Comparison of ENCODE assay signal across 19 mouse cellular contexts in the genomic region with DNA sequence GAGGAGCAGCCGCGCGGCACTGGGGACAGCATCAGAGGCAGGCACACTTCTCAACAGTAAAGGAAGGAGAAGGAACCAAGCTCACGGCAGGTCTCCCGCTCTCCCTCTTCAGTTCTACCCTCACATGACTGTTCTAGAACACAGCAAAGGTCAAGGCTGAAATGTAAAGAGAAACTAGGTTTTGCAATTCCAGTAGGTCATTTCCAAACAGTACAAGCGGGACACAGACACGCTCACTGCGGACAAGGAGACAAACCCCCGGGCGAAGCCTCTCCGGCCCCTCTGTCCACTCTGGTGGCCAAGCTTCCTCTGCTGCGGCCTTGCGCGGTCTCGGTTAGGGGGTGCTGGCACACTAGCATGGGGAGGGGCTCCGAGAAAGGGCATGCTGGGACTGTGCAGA. TPM values are rescaled to one million over a fixed set of nuclear protein-coding genes. Genes with fewer than 3 reads are reported as not detected.
A peak's percentile ranks its signal among the peaks of the same experiment; 100 is the strongest.
DNase-seq lines count a peak whose midpoint lies in the region; ATAC-seq and TF ChIP-seq lines count a peak whose summit lies in the region.
"Had no signal": no experiment of that assay in that cellular context is flagged by ENCODE, and none has a peak within 500 bp of the region (broad histone marks: within the 10 kb centered on the region; RNA-seq: fewer than 3 reads in every experiment).

No protein-coding gene starts in this region.

- peaks cover 86% of the 10 kb centered on the region for H3K4me1 ChIP-seq in megakaryocyte, embryonic 14.5 days
- peaks cover 38% of the 10 kb centered on the region for H3K4me1 ChIP-seq in liver, embryonic 16.5 days (ENCODE audit: control insufficient read depth, low read depth, low read length)

- intact Hi-C loops in gastrocnemius, adult 2 months (cut with DNase I), result no loop called here

- H3K4me3 ChIP-seq in gastrocnemius, adult 2 months, result peak overlapping the region; percentile 24; the same call in 1 of the 2 replicates
- peak overlapping the region; percentile 59 for H3K4me3 ChIP-seq in megakaryocyte, embryonic 14.5 days (replicated peaks)
- H3K4me3 ChIP-seq in liver, embryonic 16.5 days (ENCODE audit: low read depth, low read length), result no peak overlapping the region
- H3K4me3 ChIP-seq: heart, embryonic 10.5 days; hindbrain, embryonic 15.5 days had no signal

- DNase-seq in gastrocnemius, adult 2 months, result peak; percentile 41
- DNase-seq in gastrocnemius, adult 18-20 months (ENCODE audit: low spot score), result no peak
- no peak for DNase-seq in embryo, embryonic 10.5 days (ENCODE audit: low spot score)
- DNase-seq in urinary bladder, postnatal 4 days (ENCODE audit: low spot score in 2 of 2), result no peak
- no peak for DNase-seq in kidney, postnatal 10 days
- DNase-seq: embryo, embryonic 11 days; forebrain, postnatal 0 days; gastrocnemius, postnatal 10 days; kidney, adult 18-20 months; kidney, postnatal 4 days; retina, postnatal 1 day; spleen, adult 18-20 months; thymus, postnatal 14 days had no signal

- peaks cover 94% of the 10 kb centered on the region for H3K36me3 ChIP-seq in megakaryocyte, embryonic 14.5 days (replicated peaks; ENCODE audit: low read length)
- H3K36me3 ChIP-seq in liver, embryonic 16.5 days (ENCODE audit: control insufficient read depth, insufficient read depth), result peaks cover 12% of the 10 kb centered on the region

- 82% methylated on average over 16 of the region's 16 CpGs for WGBS in liver, embryonic 16.5 days (ENCODE audit: insufficient replicate concordance)

- peak overlapping the region; percentile 96 for H3K27ac ChIP-seq in gastrocnemius, adult 2 months
- peak overlapping the region; percentile 64 for H3K27ac ChIP-seq in liver, embryonic 16.5 days (ENCODE audit: low read length)
- H3K27ac ChIP-seq: heart, embryonic 10.5 days; hindbrain, embryonic 15.5 days had no signal

- ATAC-seq in megakaryocyte, adult 5-6 weeks (ENCODE audit: poor library complexity, severe bottlenecking), result no peak; the same call in 1 of the 2 replicates
- ATAC-seq in liver, embryonic 16.5 days (ENCODE audit: low read depth), result peak; percentile 53
- ATAC-seq: forebrain, postnatal 0 days had no signal

- no peak overlapping the region for H3K4me2 ChIP-seq in liver, embryonic 16.5 days (ENCODE audit: low read depth, low read length)
- H3K4me2 ChIP-seq: hindbrain, embryonic 15.5 days had no signal

- H3K9ac ChIP-seq in liver, embryonic 16.5 days (ENCODE audit: low read depth, low read length), result no peak overlapping the region
- H3K9ac ChIP-seq: forebrain, postnatal 0 days; hindbrain, embryonic 15.5 days had no signal

- H3K9me3 ChIP-seq in megakaryocyte, embryonic 14.5 days, result no peaks in the 10 kb centered on the region
- H3K9me3 ChIP-seq in liver, embryonic 16.5 days (replicated peaks; ENCODE audit: control insufficient read depth, low read length), result no peaks in the 10 kb centered on the region
- H3K9me3 ChIP-seq: heart, embryonic 10.5 days; hindbrain, embryonic 15.5 days had no signal

- TF ChIP-seq CTCF in gastrocnemius, adult 2 months (IDR thresholded peaks at IDR 0.05), result no peak

- H3K27me3 ChIP-seq in megakaryocyte, embryonic 14.5 days (replicated peaks), result no peaks in the 10 kb centered on the region
- H3K27me3 ChIP-seq in liver, embryonic 16.5 days (ENCODE audit: control insufficient read depth, insufficient read depth, low read depth, low read length), result no peaks in the 10 kb centered on the region
- H3K27me3 ChIP-seq: hindbrain, embryonic 15.5 days had no signal

RNA-seq across cellular contexts. Expression of a gene that starts 21.3 kb away (rescaled TPM):
- total RNA-seq in gastrocnemius, adult 2 months (2021), result 100 to 1,000 TPM; 253 to 325 TPM
- 100 to 1,000 TPM; 239 to 482 TPM for total RNA-seq in gastrocnemius, adult 18-20 months (2021)
- polyA plus RNA-seq in megakaryocyte, embryonic 14.5 days (2012; ENCODE audit: insufficient read depth, low replicate concordance), result 0.79 TPM in 1 of 2 replicates, not detected in the other
- total RNA-seq in megakaryocyte, adult 5-6 weeks (2015), result not detected in 2 replicates
- total RNA-seq in megakaryocyte, adult 5-6 weeks (2017), result not detected in 2 replicates
- polyA plus RNA-seq in liver, embryonic 16.5 days (2015; fragmentation: Nextera tagmentation; extraction: Ambion mirVana), result 9.8 and 19.9 TPM in 2 replicates
- total RNA-seq: neutrophil, adult 5-6 weeks had no signal

RNA-seq across cellular contexts. Expression of a gene that starts 25.4 kb away (rescaled TPM):
- 100 to 1,000 TPM; 289 to 303 TPM for total RNA-seq in gastrocnemius, adult 2 months (2021)
- 100 to 1,000 TPM; 288 to 326 TPM for total RNA-seq in gastrocnemius, adult 18-20 months (2021)
- polyA plus RNA-seq in megakaryocyte, embryonic 14.5 days (2012; ENCODE audit: insufficient read depth, low replicate concordance), result 121 and 148 TPM in 2 replicates
- total RNA-seq in megakaryocyte, adult 5-6 weeks (2015), result 124 and 141 TPM in 2 replicates
- total RNA-seq in megakaryocyte, adult 5-6 weeks (2017), result 72.4 and 88.1 TPM in 2 replicates
- polyA plus RNA-seq in liver, embryonic 16.5 days (2015; fragmentation: Nextera tagmentation; extraction: Ambion mirVana), result 59.2 and 60.1 TPM in 2 replicates

Comparison
In these comparisons a context has a peak if more than half of its experiments do, and no peak if none do; other contexts are left out.
1. RNA of a gene that starts 21.3 kb away (total RNA-seq): 239 to 482 TPM in gastrocnemius, adult 18-20 months and 253 to 325 TPM in gastrocnemius, adult 2 months; not detected in megakaryocyte, adult 5-6 weeks; every median in the first group is over 100 times any median in the second.